Mouse (Mus musculus): ENCODE measurements around the gene Gm4858. TPM values are rescaled to one million over a fixed set of nuclear protein-coding genes. Genes with fewer than 3 reads are reported as not detected.
"Not testable (repeated sequence)": the region's sequence is repeated elsewhere in the genome, so short reads cannot be mapped to it uniquely, and the experiment has no call there.

The Gm4858 gene
- total RNA-seq (2012; rRNA removed): 0.58 and 1.1 TPM in 2 replicates

GRCm38 (mm10) chr3:93068523-93068922 is at the start of gene Gm4858:
TSS of gene Gm4858 (plus strand) at chr3:93068823.
- DNase-seq (ENCODE audit: low read depth, low spot score); H3K27ac ChIP-seq (ENCODE audit: insufficient read depth, low read depth, low read length, poor library complexity, severe bottlenecking); H3K4me1 ChIP-seq (ENCODE audit: control insufficient read depth in 2 of 2, insufficient read depth in 2 of 2, low read length in 2 of 2, poor library complexity in 1 of 2); H3K9ac ChIP-seq (ENCODE audit: insufficient read depth, low read depth, low read length, poor library complexity, severe bottlenecking); H3K4me3 ChIP-seq (ENCODE audit: insufficient read depth in 1 of 2, low read depth in 1 of 2, low read length in 2 of 2, poor library complexity in 1 of 2, severe bottlenecking in 1 of 2); H3K36me3 ChIP-seq (ENCODE audit: control insufficient read depth, insufficient read depth, low read length, poor library complexity, severe bottlenecking); H3K9me3 ChIP-seq (ENCODE audit: control insufficient read depth, insufficient read depth, low read depth, low read length); in situ Hi-C loops (cut with MboI; ENCODE audit: low sequenced_read_pairs in 2 of 2, unreplicated experiment in 2 of 2): not testable (repeated sequence)

DNA sequence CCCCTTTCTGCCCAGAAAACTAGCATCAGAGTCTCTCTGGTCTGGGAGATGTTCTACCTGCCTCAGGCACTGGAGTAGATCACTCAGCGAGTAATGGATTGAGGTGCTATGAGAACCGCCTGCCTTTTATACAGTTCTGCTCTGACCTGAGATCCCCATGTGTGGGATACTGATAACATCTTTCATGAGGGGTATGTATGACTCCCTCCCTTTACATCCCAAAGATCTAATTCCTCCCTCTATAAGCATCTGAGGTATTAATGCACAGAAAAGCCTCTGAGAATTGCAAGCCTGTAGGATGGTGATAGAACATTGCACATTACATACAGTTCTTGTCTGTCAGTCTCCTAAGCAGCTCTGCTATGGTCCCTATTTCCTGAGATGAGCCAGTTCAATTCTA is 49.7 kb upstream of the Gm4858 start, which contains the start of gene Lce1m:
Gene Lce1m, minus strand, starts transcription at position 101 of the 400 bp plus-strand sequence.
- Histone ChIP-seq H3K9ac (ENCODE audit: insufficient read depth, low read depth, low read length, poor library complexity, severe bottlenecking) (no peak within 1 kb of the TSS; the same call in 1 of the 2 replicates), H3K4me3 (ENCODE audit: insufficient read depth in 1 of 2, low read depth in 1 of 2, low read length in 2 of 2, poor library complexity in 1 of 2, severe bottlenecking in 1 of 2) (peak within 1 kb of the TSS in 1 of 2 experiments; percentile 61; a peak in 2 of 4 replicates), H3K27ac (ENCODE audit: insufficient read depth, low read depth, low read length, poor library complexity, severe bottlenecking) (no peak within 1 kb of the TSS), H3K36me3 (ENCODE audit: control insufficient read depth, insufficient read depth, low read length, poor library complexity, severe bottlenecking) (no peaks in the 10 kb centered on the region), H3K9me3 (ENCODE audit: control insufficient read depth, insufficient read depth, low read depth, low read length) (no peaks in the 10 kb centered on the region), H3K4me1 (ENCODE audit: control insufficient read depth in 2 of 2, insufficient read depth in 2 of 2, low read length in 2 of 2, poor library complexity in 1 of 2) (peaks cover 0 to 6% of the 10 kb centered on the region in 2 experiments; a peak in 2 of 4 replicates)
- no peak for DNase-seq (ENCODE audit: low read depth, low spot score)
- in situ Hi-C loops (cut with MboI; ENCODE audit: low sequenced_read_pairs in 2 of 2, unreplicated experiment in 2 of 2): no loop called here
- TF ChIP-seq ZNF384 (IDR thresholded peaks at IDR 0.05; ENCODE audit: low read depth, low read length) (no peak), MAFK (IDR thresholded peaks at IDR 0.05; ENCODE audit: insufficient read depth, low read depth, low read length) (no peak), HCFC1 (IDR thresholded peaks at IDR 0.05; ENCODE audit: borderline replicate concordance, insufficient read depth, low read length) (no peak), CHD2 (IDR thresholded peaks at IDR 0.05; ENCODE audit: low read depth, low read length) (no peak), ZC3H11A (IDR thresholded peaks at IDR 0.05; ENCODE audit: borderline replicate concordance, low read depth, low read length) (no peak)

- no peaks in the 10 kb centered on the region for H3K9me3 ChIP-seq (ENCODE audit: control insufficient read depth, insufficient read depth, low read depth, low read length)
- H3K36me3 ChIP-seq (ENCODE audit: control insufficient read depth, insufficient read depth, low read length, poor library complexity, severe bottlenecking): no peaks in the 10 kb centered on the region
- no peak overlapping the region for H3K4me3 ChIP-seq (ENCODE audit: insufficient read depth in 1 of 2, low read depth in 1 of 2, low read length in 2 of 2, poor library complexity in 1 of 2, severe bottlenecking in 1 of 2)
- TF ChIP-seq MAFK (IDR thresholded peaks at IDR 0.05; ENCODE audit: insufficient read depth, low read depth, low read length): no peak
- TF ChIP-seq ZC3H11A (IDR thresholded peaks at IDR 0.05; ENCODE audit: borderline replicate concordance, low read depth, low read length): no peak
- no peak for TF ChIP-seq ZNF384 (IDR thresholded peaks at IDR 0.05; ENCODE audit: low read depth, low read length)
- no peaks in the 10 kb centered on the region for H3K4me1 ChIP-seq (ENCODE audit: control insufficient read depth in 2 of 2, insufficient read depth in 2 of 2, low read length in 2 of 2, poor library complexity in 1 of 2)
- in situ Hi-C loops (cut with MboI; ENCODE audit: low sequenced_read_pairs in 2 of 2, unreplicated experiment in 2 of 2): no loop called here
- no peak overlapping the region for H3K27ac ChIP-seq (ENCODE audit: insufficient read depth, low read depth, low read length, poor library complexity, severe bottlenecking)
- no peak for DNase-seq (ENCODE audit: low read depth, low spot score)
- no peak overlapping the region for H3K9ac ChIP-seq (ENCODE audit: insufficient read depth, low read depth, low read length, poor library complexity, severe bottlenecking)
These were observed 47.5 kb upstream of the Gm4858 start for GRCm38 (mm10) chr3:93021171-93021570.

- Histone ChIP-seq H3K36me3 (ENCODE audit: control insufficient read depth, insufficient read depth, low read length, poor library complexity, severe bottlenecking) (no peaks in the 10 kb centered on the region), H3K9me3 (ENCODE audit: control insufficient read depth, insufficient read depth, low read depth, low read length) (no peaks in the 10 kb centered on the region), H3K4me3 (ENCODE audit: insufficient read depth in 1 of 2, low read depth in 1 of 2, low read length in 2 of 2, poor library complexity in 1 of 2, severe bottlenecking in 1 of 2) (no peak overlapping the region), H3K27ac (ENCODE audit: insufficient read depth, low read depth, low read length, poor library complexity, severe bottlenecking) (no peak overlapping the region), H3K9ac (ENCODE audit: insufficient read depth, low read depth, low read length, poor library complexity, severe bottlenecking) (no peak overlapping the region), H3K4me1 (ENCODE audit: control insufficient read depth in 2 of 2, insufficient read depth in 2 of 2, low read length in 2 of 2, poor library complexity in 1 of 2) (no peaks in the 10 kb centered on the region)
- TF ChIP-seq MAFK (IDR thresholded peaks at IDR 0.05; ENCODE audit: insufficient read depth, low read depth, low read length): no peak
- TF ChIP-seq ZC3H11A (IDR thresholded peaks at IDR 0.05; ENCODE audit: borderline replicate concordance, low read depth, low read length): no peak
- no peak for TF ChIP-seq ZNF384 (IDR thresholded peaks at IDR 0.05; ENCODE audit: low read depth, low read length)
- TF ChIP-seq HCFC1 (IDR thresholded peaks at IDR 0.05; ENCODE audit: borderline replicate concordance, insufficient read depth, low read length): no peak
- TF ChIP-seq CHD2 (IDR thresholded peaks at IDR 0.05; ENCODE audit: low read depth, low read length): no peak
- in situ Hi-C loops (cut with MboI; ENCODE audit: low sequenced_read_pairs in 2 of 2, unreplicated experiment in 2 of 2): no loop called here
- DNase-seq (ENCODE audit: low read depth, low spot score): no peak
These were observed 45.0 kb upstream of the Gm4858 start for GRCm38 (mm10) chr3:93023411-93024184.

DNA sequence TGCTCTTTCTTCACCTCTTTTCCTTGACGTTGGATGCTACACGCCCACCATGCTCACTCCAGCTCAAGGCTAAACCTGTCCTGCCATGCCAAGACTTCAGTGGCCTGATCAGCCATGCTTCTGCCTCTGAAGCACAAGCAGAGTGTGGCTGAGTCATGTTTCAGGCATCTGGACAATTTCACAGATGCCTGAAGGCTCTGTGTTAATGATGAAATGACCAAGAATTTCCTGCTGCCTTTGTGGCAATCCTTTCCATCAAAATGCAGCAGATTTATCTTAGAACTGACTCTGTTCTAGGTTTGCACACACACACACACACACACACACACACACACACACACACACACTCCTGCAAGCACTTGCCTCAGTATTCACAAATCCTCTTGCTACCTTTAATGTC is 43.1 kb upstream of the Gm4858 start:
- H3K9ac ChIP-seq (ENCODE audit: insufficient read depth, low read depth, low read length, poor library complexity, severe bottlenecking): no peak overlapping the region
- TF ChIP-seq CHD2 (IDR thresholded peaks at IDR 0.05; ENCODE audit: low read depth, low read length) (no peak), ZNF384 (IDR thresholded peaks at IDR 0.05; ENCODE audit: low read depth, low read length) (no peak), MAFK (IDR thresholded peaks at IDR 0.05; ENCODE audit: insufficient read depth, low read depth, low read length) (no peak), HCFC1 (IDR thresholded peaks at IDR 0.05; ENCODE audit: borderline replicate concordance, insufficient read depth, low read length) (no peak), ZC3H11A (IDR thresholded peaks at IDR 0.05; ENCODE audit: borderline replicate concordance, low read depth, low read length) (no peak)
- H3K27ac ChIP-seq (ENCODE audit: insufficient read depth, low read depth, low read length, poor library complexity, severe bottlenecking): no peak overlapping the region
- DNase-seq (ENCODE audit: low read depth, low spot score): no peak
- no peaks in the 10 kb centered on the region for H3K36me3 ChIP-seq (ENCODE audit: control insufficient read depth, insufficient read depth, low read length, poor library complexity, severe bottlenecking)
- in situ Hi-C loops (cut with MboI; ENCODE audit: low sequenced_read_pairs in 2 of 2, unreplicated experiment in 2 of 2): loop anchor here (5.0 to 25.0 kb wide), 2 partner anchors 113 kb away; no protein-coding TSS in a partner anchor
- H3K9me3 ChIP-seq (ENCODE audit: control insufficient read depth, insufficient read depth, low read depth, low read length): no peaks in the 10 kb centered on the region
- H3K4me3 ChIP-seq (ENCODE audit: insufficient read depth in 1 of 2, low read depth in 1 of 2, low read length in 2 of 2, poor library complexity in 1 of 2, severe bottlenecking in 1 of 2): no peak overlapping the region
- no peaks in the 10 kb centered on the region for H3K4me1 ChIP-seq (ENCODE audit: control insufficient read depth in 2 of 2, insufficient read depth in 2 of 2, low read length in 2 of 2, poor library complexity in 1 of 2)

Data from ES-E14 (cell line).